Mouse (Mus musculus) thymus, postnatal 25 days (tissue): ENCODE results near the gene Scd4.
A peak's percentile ranks its signal among the peaks of the same experiment; 100 is the strongest.
"Not testable (repeated sequence)": the region's sequence is repeated elsewhere in the genome, so short reads cannot be mapped to it uniquely, and the experiment has no call there.

Source experiments
- DNase-seq: peaks from one replicate; pipeline ENCODE4 v3.0.0; 2022

Scd4 gene

GRCm38 (mm10) chr19:44301176-44301575 is 31.7 kb upstream of the Scd4 start:
- DNase-seq = no peak

GRCm38 (mm10) chr19:44301671-44302305 is 31.1 kb upstream of the Scd4 start:
- DNase-seq = no peak

GRCm38 (mm10) chr19:44302901-44303300 is 30.0 kb upstream of the Scd4 start:
- DNase-seq = no peak

- DNase-seq = no peak
Observed at GRCm38 (mm10) chr19:44303502-44303901, 29.4 kb upstream of the Scd4 start.

- no peak for DNase-seq
Observed at GRCm38 (mm10) chr19:44304419-44304818, 28.5 kb upstream of the Scd4 start.

GRCm38 (mm10) chr19:44304851-44305510 is 27.9 kb upstream of the Scd4 start:
- no peak for DNase-seq

DNA sequence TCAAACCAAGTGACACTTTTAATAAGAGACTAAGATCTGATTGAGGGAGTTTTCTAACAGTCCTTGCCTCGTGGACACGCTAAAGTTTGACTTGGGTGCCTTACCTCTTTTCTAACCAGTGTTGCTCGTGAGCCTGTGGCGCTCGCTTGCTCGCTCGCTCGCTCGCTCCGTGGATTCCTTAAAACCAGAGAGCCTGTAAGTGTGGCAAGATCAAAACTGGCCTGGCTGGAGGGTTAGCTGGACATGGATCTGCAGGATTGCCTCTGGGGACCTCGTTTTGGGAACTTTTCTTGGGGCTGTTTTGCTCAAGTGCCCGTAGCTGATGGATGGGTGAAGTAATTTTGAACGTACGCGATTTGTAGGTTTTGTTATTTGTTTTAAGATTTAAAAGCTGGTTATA is 27.2 kb upstream of the Scd4 start:
- DNase-seq = no peak

GRCm38 (mm10) chr19:44306171-44306570 is 26.7 kb upstream of the Scd4 start:
- no peak for DNase-seq

GRCm38 (mm10) chr19:44307101-44307914 is 25.6 kb upstream of the Scd4 start:
- DNase-seq = no peak

DNA sequence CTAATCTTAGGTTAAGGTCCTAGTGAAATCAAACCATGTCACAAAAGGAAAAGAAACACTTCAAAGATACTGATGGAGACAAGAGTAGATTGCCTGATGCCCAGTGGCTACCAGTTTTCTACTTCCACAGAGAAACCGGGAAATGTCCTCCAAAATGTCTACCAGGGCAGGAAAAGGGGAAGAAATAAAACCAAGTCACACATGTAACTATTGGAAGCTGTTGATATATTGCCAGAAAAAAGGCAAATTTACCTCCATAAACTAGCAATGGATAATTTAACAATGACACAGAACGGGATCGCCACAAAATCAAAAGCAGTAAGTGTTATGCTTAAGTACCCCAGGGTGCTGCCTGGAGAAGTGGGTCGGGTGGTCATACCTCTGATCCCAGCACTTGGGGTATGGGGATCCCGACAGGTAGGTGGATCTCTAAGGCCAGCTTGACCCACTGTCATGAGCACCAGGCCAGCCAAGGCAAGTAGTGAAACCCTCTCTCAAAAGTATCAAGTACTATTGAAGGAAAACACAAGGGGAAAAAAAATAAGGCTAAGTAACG is 24.9 kb upstream of the Scd4 start:
- no peak for DNase-seq

DNA sequence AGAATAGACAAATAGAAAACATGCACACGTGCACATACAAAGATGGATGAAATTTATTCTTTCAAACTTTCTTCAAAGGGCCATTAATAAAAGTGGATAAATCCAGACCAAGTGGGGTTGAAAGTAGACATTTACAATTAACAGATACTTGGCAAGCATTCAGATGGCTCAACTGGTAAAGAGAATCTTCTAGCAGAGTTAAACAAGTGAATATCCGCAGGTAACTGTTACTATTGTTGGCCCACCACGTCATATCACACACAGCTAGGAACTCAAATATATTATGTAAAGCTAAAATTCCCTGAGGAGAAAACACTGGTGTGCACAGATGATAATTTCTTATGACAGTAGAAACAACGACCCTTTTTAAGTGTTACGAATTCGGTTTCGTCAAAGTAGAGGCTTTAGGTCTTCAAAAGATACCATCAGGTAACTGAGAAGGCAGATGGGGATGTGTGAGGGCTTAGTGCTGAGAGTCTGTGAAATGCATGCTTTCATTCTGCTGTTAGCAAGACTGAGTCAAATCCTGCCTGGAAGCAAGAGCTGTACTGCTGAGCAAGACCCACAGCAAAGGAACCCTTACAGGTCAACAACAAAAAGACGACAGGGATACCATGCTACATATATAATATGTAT is 24.2 kb upstream of the Scd4 start:
- no peak for DNase-seq

DNA sequence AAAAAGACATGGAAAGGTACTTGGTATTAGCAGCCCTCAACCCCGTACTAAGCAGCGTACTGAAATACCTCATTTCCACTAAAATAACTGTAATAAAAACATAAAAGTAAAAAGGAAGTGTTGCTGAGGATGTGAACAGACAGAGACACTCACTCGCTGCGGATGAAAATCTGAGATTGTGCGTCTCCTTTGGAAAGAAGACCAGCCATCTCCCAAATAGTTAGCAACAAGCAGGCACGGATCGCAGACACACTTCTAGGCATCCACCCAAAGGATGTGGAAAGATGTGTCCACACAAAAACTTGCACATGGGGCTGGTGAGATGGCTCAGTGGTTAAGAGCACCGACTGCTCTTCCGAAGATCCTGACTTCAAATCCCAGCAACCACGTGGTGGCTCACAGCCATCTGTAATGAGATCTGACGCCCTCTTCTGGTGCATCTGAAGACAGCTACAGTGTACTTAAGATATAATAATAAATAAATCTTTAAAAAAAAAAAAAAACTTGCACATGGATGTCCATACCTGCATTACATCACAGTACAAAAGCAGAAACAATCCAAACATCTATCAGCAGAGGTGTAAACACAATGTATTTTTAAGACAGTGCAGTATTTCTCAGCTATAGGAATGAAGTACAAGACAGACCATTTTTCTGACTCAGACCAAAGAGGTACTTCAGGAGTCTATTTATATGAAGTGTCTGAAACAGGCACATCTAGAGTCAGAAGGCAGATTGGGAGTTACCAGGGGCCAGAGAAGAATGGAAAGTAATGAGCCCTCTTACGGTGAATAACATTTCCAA is 23.3 kb upstream of the Scd4 start:
- DNase-seq = no peak

GRCm38 (mm10) chr19:44310155-44310575 is 22.7 kb upstream of the Scd4 start:
- DNase-seq = not testable (repeated sequence)

GRCm38 (mm10) chr19:44310814-44311213 is 22.1 kb upstream of the Scd4 start:
- no peak for DNase-seq

DNA sequence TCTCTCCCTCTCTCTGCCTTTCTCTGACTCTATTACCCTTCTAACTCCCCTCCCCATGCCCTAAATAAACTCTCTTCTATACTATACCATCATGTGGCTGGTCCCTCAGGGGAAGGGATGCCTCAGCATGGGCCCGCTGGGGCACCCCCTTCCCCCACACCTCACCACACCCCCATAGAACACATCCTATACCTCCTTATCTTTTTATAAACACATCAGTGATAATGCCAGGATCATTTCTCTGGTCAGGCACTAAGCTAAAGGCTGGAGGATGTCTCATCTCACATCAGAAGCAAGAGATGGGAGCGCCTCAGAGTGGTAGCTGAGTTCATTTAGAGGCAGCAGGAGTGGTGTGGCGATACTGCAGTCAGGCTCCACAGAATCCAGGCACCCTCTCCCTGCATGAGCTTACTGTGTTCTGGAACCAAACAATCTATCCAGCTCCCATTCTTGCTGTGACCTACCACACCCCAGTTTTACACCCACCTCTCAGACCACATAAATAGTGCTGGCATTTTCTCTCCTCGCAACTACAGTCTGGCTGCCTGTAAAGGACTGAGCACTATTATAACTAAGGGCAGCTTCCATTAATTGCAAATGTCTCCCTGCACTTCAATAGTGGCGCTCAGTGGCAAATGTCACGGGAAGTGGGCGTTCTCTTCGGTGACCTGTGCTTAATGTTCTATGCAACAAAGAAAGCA is 21.4 kb upstream of the Scd4 start:
- DNase-seq = no peak

GRCm38 (mm10) chr19:44312007-44312360 is 20.9 kb upstream of the Scd4 start:
- no peak for DNase-seq

- no peak for DNase-seq
Observed at GRCm38 (mm10) chr19:44313066-44313465, 19.8 kb upstream of the Scd4 start.

- DNase-seq = peak; percentile 60
Observed at GRCm38 (mm10) chr19:44314327-44314759, 18.5 kb upstream of the Scd4 start.

- no peak for DNase-seq
Observed at GRCm38 (mm10) chr19:44314871-44315414, 17.9 kb upstream of the Scd4 start.

- no peak for DNase-seq
Observed at GRCm38 (mm10) chr19:44316752-44317315, 16.1 kb upstream of the Scd4 start.

DNA sequence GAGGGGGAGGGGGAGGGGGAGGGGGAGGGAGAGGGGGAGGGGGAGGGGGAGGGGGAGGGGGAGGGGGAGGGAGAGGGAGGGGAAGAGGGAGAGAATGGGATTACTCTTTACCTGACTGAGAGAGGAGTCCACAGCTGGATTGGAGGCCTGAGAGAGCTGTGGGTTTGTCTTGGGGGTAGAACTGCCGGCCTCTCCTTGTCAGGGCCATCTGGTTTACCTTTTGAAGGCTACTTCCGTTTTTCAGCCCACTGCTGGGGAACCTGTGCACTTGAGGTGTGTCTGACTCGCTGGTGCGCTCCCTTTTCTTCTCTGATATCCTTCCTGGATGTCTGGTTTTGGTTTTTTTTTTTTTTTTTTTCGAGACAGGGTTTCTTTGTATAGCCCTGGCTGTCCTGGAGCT is 15.5 kb upstream of the Scd4 start:
- no peak for DNase-seq
